Mouse (Mus musculus) myocyte (in vitro differentiated cells): ENCODE results near the gene Syt8.

ENCODE experiments used
- E2F4 ChIP-seq: IDR thresholded peaks from one replicate; pipeline ENCODE4 v1.6.1; 2011; ENCODE audit warnings: mild to moderate bottlenecking, control low read depth, moderate library complexity; ENCODE audit not compliant: insufficient read depth
- MAX ChIP-seq: IDR thresholded peaks from one replicate; pipeline ENCODE4 v1.6.1; 2011; ENCODE audit warnings: low read depth, mild to moderate bottlenecking, control low read depth
- POLR2A ChIP-seq: IDR thresholded peaks from one replicate; pipeline ENCODE4 v1.6.1; 2011; ENCODE audit warnings: low read depth, mild to moderate bottlenecking, control low read depth, moderate library complexity; ENCODE audit not compliant: insufficient read length
- POLR2AphosphoS2 ChIP-seq: IDR thresholded peaks from one replicate; pipeline ENCODE4 v1.6.1; 2011; ENCODE audit warnings: low read depth, control low read depth; ENCODE audit not compliant: insufficient read length
- TCF12 ChIP-seq: IDR thresholded peaks from one replicate; pipeline ENCODE4 v1.6.1; 2011; ENCODE audit warnings: mild to moderate bottlenecking, control low read depth; ENCODE audit not compliant: poor library complexity, insufficient read depth, severe bottlenecking
- USF1 ChIP-seq: IDR thresholded peaks from one replicate; pipeline ENCODE4 v1.6.1; 2011; ENCODE audit warnings: low read depth, mild to moderate bottlenecking, control low read depth, moderate library complexity

DNA sequence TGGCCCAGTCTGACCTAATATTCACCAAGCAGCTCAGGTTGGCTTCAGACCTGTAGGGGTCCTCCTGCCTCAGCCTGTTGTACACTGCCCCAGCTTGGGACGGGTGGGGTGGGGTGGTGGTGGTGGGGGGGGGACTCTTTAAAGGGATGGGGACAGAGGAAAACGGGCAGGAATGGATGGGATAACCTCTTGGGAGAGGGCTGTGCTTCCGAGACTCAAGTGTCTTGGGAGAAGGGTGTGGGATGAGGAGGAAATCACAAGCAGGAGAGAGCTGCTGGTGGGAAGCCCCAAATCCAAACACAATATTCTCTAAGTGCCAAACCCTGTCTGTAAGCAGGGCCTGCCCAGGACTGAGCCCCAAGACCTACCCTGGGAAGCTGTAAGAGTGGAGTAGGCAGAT is 18.4 kb upstream of the Syt8 start:
- TF ChIP-seq POLR2A (no peak), TCF12 (no peak), POLR2AphosphoS2 (no peak), USF1 (no peak), MAX (no peak), E2F4 (no peak)
